Mouse (Mus musculus) cerebellum, adult 2 months (tissue): ENCODE data around the gene Gm17555. TPM values are rescaled to one million over a fixed set of nuclear protein-coding genes. Genes with fewer than 3 reads are reported as not detected.

Source experiments
- DNase-seq, 2 experiments: peaks; one replicate each; pipeline ENCODE4 v3.0.0; 2021
- H3K27ac ChIP-seq: fragments of 200-500 bp; 2 replicates; pipeline ENCODE4 v1.5.1; 2012; ENCODE audit warnings: low read length, control low read depth, inconsistent platforms; ENCODE audit not compliant: insufficient read depth
- H3K27me3 ChIP-seq: fragments of 200-500 bp; 2 replicates; pipeline ENCODE4 v1.6.1; 2012; ENCODE audit warnings: inconsistent platforms, mild to moderate bottlenecking, low read length, moderate library complexity; ENCODE audit not compliant: control insufficient read depth, insufficient read depth
- H3K4me1 ChIP-seq: fragments of 200-500 bp; 2 replicates; pipeline ENCODE4 v1.6.1; 2011; ENCODE audit warnings: low read length; ENCODE audit not compliant: control insufficient read depth, insufficient read depth
- H3K4me3 ChIP-seq: fragments of 200-500 bp; replicated peaks from 2 replicates; pipeline ENCODE3; 2011; ENCODE audit warnings: mild to moderate bottlenecking, low read depth, low read length, control low read depth; ENCODE audit not compliant: insufficient read depth
- CTCF ChIP-seq: fragments of 200-500 bp; IDR thresholded peaks from 2 replicates; pipeline ENCODE4 v1.5.1; 2011; ENCODE audit warnings: low read depth, mild to moderate bottlenecking, control low read depth, low read length, moderate library complexity, borderline replicate concordance; ENCODE audit not compliant: insufficient read depth
- POLR2A ChIP-seq: fragments of 200-500 bp; IDR thresholded peaks from 2 replicates; pipeline ENCODE4 v1.6.1; 2011; ENCODE audit warnings: low read length, control low read depth, borderline replicate concordance; ENCODE audit not compliant: insufficient read depth
- polyA plus RNA-seq: library from polyadenylated mRNA; depleted of rRNA; stranded (reverse); fragments of >200 nt; gene quantifications from 2 replicates; pipeline ENCODE4 v1.2.3, GENCODE M21; 2012; rRNA removed

Gm17555 gene
- polyA plus RNA-seq, 1 experiment = not detected

DNA sequence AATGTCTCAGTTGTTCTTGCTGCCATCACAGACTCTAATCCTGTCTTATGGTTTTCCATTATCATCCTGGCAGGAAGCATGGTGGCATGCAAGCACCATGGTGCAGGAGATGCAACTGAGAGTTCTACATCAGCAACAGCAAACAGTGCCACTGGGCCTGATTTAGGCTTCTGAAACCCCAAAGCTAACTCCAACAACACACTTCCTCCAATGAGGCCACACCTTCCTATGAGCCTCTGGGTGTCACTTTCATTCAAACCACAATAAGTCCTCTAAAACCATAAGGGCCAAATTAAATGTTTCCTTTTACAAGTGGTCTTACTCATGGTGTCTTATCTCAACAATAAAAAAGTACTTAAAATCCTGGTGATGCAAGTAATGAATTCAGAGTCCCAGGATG is 37.3 kb downstream of the Gm17555 start:
- DNase-seq = no peak
- TF ChIP-seq CTCF (no peak), POLR2A (no peak)
- H3K4me1 ChIP-seq = no peaks in the 10 kb centered on the region
- no peak overlapping the region for H3K27ac ChIP-seq
- no peak overlapping the region for H3K4me3 ChIP-seq
- H3K27me3 ChIP-seq = no peaks in the 10 kb centered on the region

Other genes starting within 250 kb of the Gm17555 start
- gene Fgf7, start 180.4 kb upstream of the Gm17555 start, polyA plus RNA-seq = 10.5 and 12.3 TPM in 2 replicates
- 0.55 and 0.80 TPM in 2 replicates for gene Fam227b, start 63.1 kb upstream of the Gm17555 start, polyA plus RNA-seq
- gene Dtwd1, start 63.0 kb upstream of the Gm17555 start, polyA plus RNA-seq = 10.5 and 11.3 TPM in 2 replicates